Mouse (Mus musculus) hindbrain, embryonic 11.5 days (tissue): ENCODE measurements around the gene Lsm2. TPM values are rescaled to one million over a fixed set of nuclear protein-coding genes. Genes with fewer than 3 reads are reported as not detected.

Experiments
- ATAC-seq: fragments of 200-750 bp; cut with Nextera tagmentation; 2 replicates; pipeline ENCODE4 v1.8.0; 2017; ENCODE audit warnings: mild to moderate bottlenecking, moderate TSS enrichment, moderate library complexity; ENCODE audit not compliant: low FRiP score
- DNase-seq: peaks from one replicate; pipeline ENCODE4 v3.0.0-alpha.2; 2015; ENCODE audit warnings: low spot score
- H3K27ac ChIP-seq: fragments of 300-500 bp; sonication (generic); 2 replicates; pipeline ENCODE4 v1.5.1; 2014; ENCODE audit warnings: mild to moderate bottlenecking, low read depth, low read length
- H3K27me3 ChIP-seq: fragments of 300-500 bp; sonication (generic); 2 replicates; pipeline ENCODE4 v1.6.1; 2014; ENCODE audit warnings: mild to moderate bottlenecking, low read length, moderate library complexity, mixed read lengths; ENCODE audit not compliant: control insufficient read depth, insufficient read depth
- H3K36me3 ChIP-seq: fragments of 300-500 bp; sonication (generic); 2 replicates; pipeline ENCODE4 v1.6.1; 2014; ENCODE audit warnings: mild to moderate bottlenecking, low read length, moderate library complexity, mixed read lengths; ENCODE audit not compliant: control insufficient read depth, insufficient read depth
- H3K4me1 ChIP-seq: fragments of 300-500 bp; sonication (generic); replicated peaks from 2 replicates; pipeline ENCODE4 v1.6.1; 2014; ENCODE audit warnings: low read length, mixed read lengths; ENCODE audit not compliant: control insufficient read depth, insufficient read depth
- H3K4me2 ChIP-seq: fragments of 300-500 bp; sonication (generic); replicated peaks from 2 replicates; pipeline ENCODE4 v1.6.1; 2014; ENCODE audit warnings: mild to moderate bottlenecking, low read depth, low read length
- H3K4me3 ChIP-seq: fragments of 300-500 bp; sonication (generic); 2 replicates; pipeline ENCODE4 v1.5.1; 2014; ENCODE audit warnings: low read depth, low read length
- H3K9ac ChIP-seq: fragments of 300-500 bp; sonication (generic); 2 replicates; pipeline ENCODE4 v1.6.1; 2014; ENCODE audit warnings: low read depth, low read length
- H3K9me3 ChIP-seq: fragments of 300-500 bp; sonication (generic); 2 replicates; pipeline ENCODE4 v1.6.1; 2016; ENCODE audit warnings: low read length; ENCODE audit not compliant: control insufficient read depth
- WGBS: fragments of 180-500 bp; shearing (Covaris S2); extraction: QIAGEN DNeasy Blood & Tissue Kit; methylation state at CpG from one replicate; pipeline ENCODE4 v1.1.7; 2014; 5-methylcytosine and 5-hydroxymethylcytosine counted together
- polyA plus RNA-seq: library from polyadenylated mRNA; unstranded; fragments of >200 nt; fragmentation: Nextera tagmentation; extraction: Ambion mirVana; gene quantifications from 2 replicates; pipeline ENCODE4 v1.2.1, GENCODE M21; 2014

The Lsm2 gene
- polyA plus RNA-seq, 1 experiment from 2014 or later: 207 TPM

- ATAC-seq (no peak), DNase-seq (no peak)
- peaks cover 4% of the 10 kb centered on the region; the same call in 1 of the 2 replicates for H3K4me1 ChIP-seq
- H3K4me2 ChIP-seq: no peak overlapping the region
- H3K9me3 ChIP-seq: no peaks in the 10 kb centered on the region
- H3K36me3 ChIP-seq: peaks cover 16% of the 10 kb centered on the region; the same call in 1 of the 2 replicates
- no peaks in the 10 kb centered on the region for H3K27me3 ChIP-seq
- no peak overlapping the region for H3K9ac ChIP-seq
- H3K27ac ChIP-seq: no peak overlapping the region
- no peak overlapping the region for H3K4me3 ChIP-seq
- WGBS: 76% methylated on average over 14 of the region's 14 CpGs
Observed at GRCm38 (mm10) chr17:35017706-35018030, 36.0 kb downstream of the Lsm2 start.

- H3K9ac ChIP-seq: no peak overlapping the region
- H3K4me2 ChIP-seq: no peak overlapping the region
- peaks cover 16% of the 10 kb centered on the region; the same call in 1 of the 2 replicates for H3K36me3 ChIP-seq
- H3K4me3 ChIP-seq: no peak overlapping the region
- no peak for DNase-seq
- ATAC-seq: no peak
- 87% methylated on average over 3 of the region's 3 CpGs for WGBS
- no peaks in the 10 kb centered on the region for H3K27me3 ChIP-seq
- no peaks in the 10 kb centered on the region for H3K9me3 ChIP-seq
- H3K27ac ChIP-seq: no peak overlapping the region
- H3K4me1 ChIP-seq: peaks cover 4% of the 10 kb centered on the region; the same call in 1 of the 2 replicates
Observed at GRCm38 (mm10) chr17:35018171-35018570, 36.5 kb downstream of the Lsm2 start.

GRCm38 (mm10) chr17:35019894-35020293, 38.2 kb downstream of the Lsm2 start:
- H3K4me3 ChIP-seq: no peak overlapping the region
- H3K36me3 ChIP-seq: peaks cover 8% of the 10 kb centered on the region; the same call in 1 of the 2 replicates
- no peak for ATAC-seq
- H3K4me2 ChIP-seq: no peak overlapping the region
- H3K4me1 ChIP-seq: peaks cover 4% of the 10 kb centered on the region; the same call in 1 of the 2 replicates
- 77% methylated on average over 11 of the region's 11 CpGs for WGBS
- no peaks in the 10 kb centered on the region for H3K9me3 ChIP-seq
- DNase-seq: no peak
- H3K27me3 ChIP-seq: no peaks in the 10 kb centered on the region
- H3K9ac ChIP-seq: no peak overlapping the region
- no peak overlapping the region for H3K27ac ChIP-seq

- H3K4me3 ChIP-seq: no peak overlapping the region
- DNase-seq (no peak), ATAC-seq (no peak)
- H3K9me3 ChIP-seq: no peaks in the 10 kb centered on the region
- H3K4me1 ChIP-seq: peaks cover 4% of the 10 kb centered on the region; the same call in 1 of the 2 replicates
- H3K27ac ChIP-seq: no peak overlapping the region
- no peaks in the 10 kb centered on the region for H3K27me3 ChIP-seq
- H3K4me2 ChIP-seq: no peak overlapping the region
- WGBS: 89% methylated on average over 8 of the region's 8 CpGs
- no peak overlapping the region for H3K9ac ChIP-seq
- 0 out of 2 replicates have a peak, but pooled peaks cover 5% of the 10 kb centered on the region for H3K36me3 ChIP-seq
Observed at GRCm38 (mm10) chr17:35020551-35020950, 38.9 kb downstream of the Lsm2 start.

GRCm38 (mm10) chr17:35021163-35021808, 39.6 kb downstream of the Lsm2 start:
- H3K27ac ChIP-seq: no peak overlapping the region
- DNase-seq: peak; percentile 96
- 0 out of 2 replicates have a peak, but pooled peaks cover under 1% of the 10 kb centered on the region for H3K36me3 ChIP-seq
- H3K9ac ChIP-seq: peak overlapping the region; percentile 40; the same call in 1 of the 2 replicates
- no peaks in the 10 kb centered on the region for H3K9me3 ChIP-seq
- no peak overlapping the region for H3K4me3 ChIP-seq
- peak; percentile 83 for ATAC-seq
- 5% methylated on average over 17 of the region's 17 CpGs for WGBS
- no peaks in the 10 kb centered on the region for H3K27me3 ChIP-seq
- H3K4me2 ChIP-seq: 0 out of 2 replicates have a peak overlapping the region, but pooled peaks have one; percentile 24
- H3K4me1 ChIP-seq: peaks cover 4% of the 10 kb centered on the region

- H3K4me2 ChIP-seq: no peak overlapping the region
- no peak overlapping the region for H3K4me3 ChIP-seq
- WGBS: 66% methylated on average over 6 of the region's 6 CpGs
- peak overlapping the region; percentile 40; the same call in 1 of the 2 replicates for H3K9ac ChIP-seq
- DNase-seq (peak; percentile 21), ATAC-seq (no peak)
- no peaks in the 10 kb centered on the region for H3K9me3 ChIP-seq
- H3K27me3 ChIP-seq: no peaks in the 10 kb centered on the region
- no peak overlapping the region for H3K27ac ChIP-seq
- peaks cover 4% of the 10 kb centered on the region for H3K4me1 ChIP-seq
- H3K36me3 ChIP-seq: no peaks in the 10 kb centered on the region
Observed at GRCm38 (mm10) chr17:35021842-35022477, 40.3 kb downstream of the Lsm2 start.

GRCm38 (mm10) chr17:35022541-35023060, 40.9 kb downstream of the Lsm2 start:
- Histone ChIP-seq H3K4me1 (peaks cover 6% of the 10 kb centered on the region), H3K4me2 (no peak overlapping the region), H3K4me3 (no peak overlapping the region), H3K9me3 (no peaks in the 10 kb centered on the region), H3K36me3 (no peaks in the 10 kb centered on the region), H3K27ac (no peak overlapping the region), H3K27me3 (no peaks in the 10 kb centered on the region), H3K9ac (no peak overlapping the region)
- ATAC-seq (no peak), DNase-seq (no peak)
- WGBS: 93% methylated on average over 8 of the region's 8 CpGs

- H3K9me3 ChIP-seq: no peaks in the 10 kb centered on the region
- H3K9ac ChIP-seq: no peak overlapping the region
- DNase-seq: no peak
- H3K4me1 ChIP-seq: peaks cover 6% of the 10 kb centered on the region
- H3K4me2 ChIP-seq: no peak overlapping the region
- H3K36me3 ChIP-seq: no peaks in the 10 kb centered on the region
- no peak overlapping the region for H3K4me3 ChIP-seq
- H3K27me3 ChIP-seq: no peaks in the 10 kb centered on the region
- 85% methylated on average over 5 of the region's 5 CpGs for WGBS
- no peak for ATAC-seq
- H3K27ac ChIP-seq: no peak overlapping the region
Observed at GRCm38 (mm10) chr17:35023221-35023620, 41.6 kb downstream of the Lsm2 start.
